Mouse (Mus musculus) effector memory CD4-positive, alpha-beta T cell, adult 7 months (primary cell): Measurements from ENCODE around the gene Fam71d. TPM values are rescaled to one million over a fixed set of nuclear protein-coding genes. Genes with fewer than 3 reads are reported as not detected.

Experiments used
- polyA plus RNA-seq: library from polyadenylated mRNA; unstranded; fragments of 100-300 nt; shearing (Covaris generic); gene quantifications from one replicate; pipeline ENCODE4 v1.2.1, GENCODE M21; 2017

Gene Fam71d
- not detected for polyA plus RNA-seq

DNA sequence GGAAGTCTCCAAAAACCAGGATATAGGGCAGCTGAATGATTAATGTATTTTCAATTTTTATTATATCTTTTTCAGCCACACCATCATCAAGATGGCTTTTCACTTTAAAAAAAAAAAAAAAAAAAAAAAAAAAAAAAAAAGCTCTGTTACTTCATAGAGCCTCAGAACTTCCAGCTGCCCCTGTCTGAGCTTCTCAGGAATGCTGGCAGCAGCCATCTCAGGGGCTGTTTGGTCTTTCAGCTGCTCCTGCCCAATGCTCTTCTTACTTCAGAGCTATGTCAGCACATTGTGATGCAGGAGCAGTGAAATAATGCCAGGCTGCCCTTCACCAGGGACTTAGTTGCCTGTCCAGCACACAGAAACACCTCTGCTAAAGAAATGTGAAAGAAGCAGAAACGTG, at the start of gene Fam71d:
Fam71d (plus strand) TSS at position 211 of the 400 bp plus-strand sequence.

DNA sequence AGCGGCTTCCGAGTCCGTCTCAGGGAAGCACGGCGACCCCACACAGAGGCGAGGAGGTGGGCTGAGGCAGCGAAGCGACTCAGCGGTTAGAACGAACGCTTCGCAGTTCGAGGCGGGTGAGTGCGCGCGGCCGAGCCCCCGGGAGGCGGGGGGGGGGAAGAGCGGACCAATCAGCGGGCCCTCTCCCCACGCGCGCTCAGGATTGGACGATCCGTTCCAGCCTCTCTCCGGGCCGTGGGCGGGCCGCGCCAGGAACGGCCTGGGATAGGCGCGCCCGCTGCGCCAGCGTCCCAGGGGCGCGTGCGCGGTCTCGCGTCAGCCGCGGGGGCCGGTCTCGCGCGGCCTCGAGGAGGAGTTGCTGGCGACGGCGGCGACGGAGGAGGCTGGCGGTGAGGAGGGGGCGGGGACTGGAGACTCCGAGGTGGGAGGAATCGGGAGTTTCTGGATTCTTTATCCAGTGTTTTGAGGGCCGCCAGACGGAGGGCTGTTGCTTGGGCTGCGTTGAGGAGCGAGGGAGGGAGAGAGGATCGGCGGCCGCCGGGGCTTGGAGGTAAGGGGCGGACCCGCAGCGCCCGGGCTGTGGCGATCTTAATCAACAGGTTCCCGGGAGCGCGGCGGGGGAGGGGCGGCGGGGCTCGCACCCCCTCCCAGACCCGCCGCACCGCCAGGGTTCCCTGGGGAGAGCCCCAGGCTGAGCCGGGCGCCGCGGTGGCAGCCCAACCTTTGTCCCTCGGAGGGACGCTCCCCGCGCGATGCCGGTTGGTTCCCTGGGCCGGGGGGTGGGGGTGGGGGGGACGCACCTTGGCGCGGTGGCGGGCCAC, 57.4 kb downstream of the Fam71d start, which contains the start of gene Mpp5:
Mpp5 (plus strand) TSS at position 351 of the 821 bp plus-strand sequence.

Other genes starting within 250 kb of the Fam71d start
- 8.9 TPM for gene Mpp5, start 57.4 kb downstream of the Fam71d start, polyA plus RNA-seq
- 91.7 TPM for gene Atp6v1d, start 170.1 kb downstream of the Fam71d start, polyA plus RNA-seq
- gene Eif2s1, start 170.3 kb downstream of the Fam71d start, polyA plus RNA-seq = 181 TPM
- gene Plek2, start 215.4 kb downstream of the Fam71d start, polyA plus RNA-seq = 0.56 TPM